Mouse (Mus musculus) left cerebral cortex, adult 8-10 months (tissue): ENCODE results near the gene Cbx2. TPM values are rescaled to one million over a fixed set of nuclear protein-coding genes. Genes with fewer than 3 reads are reported as not detected.

ENCODE experiments used
- DNase-seq, 2 experiments: peaks; one replicate each; pipeline ENCODE4 v3.0.0; 2022; ENCODE audit warnings: low spot score in 2 of 2
- total RNA-seq, 4 experiments: library from RNA; stranded (reverse); gene quantifications; 2 replicates each; pipeline ENCODE4 v1.2.4; 2022

Gene Cbx2
- total RNA-seq = 1 to 10 TPM; 2.2 to 3.3 (median 2.6) TPM

DNA sequence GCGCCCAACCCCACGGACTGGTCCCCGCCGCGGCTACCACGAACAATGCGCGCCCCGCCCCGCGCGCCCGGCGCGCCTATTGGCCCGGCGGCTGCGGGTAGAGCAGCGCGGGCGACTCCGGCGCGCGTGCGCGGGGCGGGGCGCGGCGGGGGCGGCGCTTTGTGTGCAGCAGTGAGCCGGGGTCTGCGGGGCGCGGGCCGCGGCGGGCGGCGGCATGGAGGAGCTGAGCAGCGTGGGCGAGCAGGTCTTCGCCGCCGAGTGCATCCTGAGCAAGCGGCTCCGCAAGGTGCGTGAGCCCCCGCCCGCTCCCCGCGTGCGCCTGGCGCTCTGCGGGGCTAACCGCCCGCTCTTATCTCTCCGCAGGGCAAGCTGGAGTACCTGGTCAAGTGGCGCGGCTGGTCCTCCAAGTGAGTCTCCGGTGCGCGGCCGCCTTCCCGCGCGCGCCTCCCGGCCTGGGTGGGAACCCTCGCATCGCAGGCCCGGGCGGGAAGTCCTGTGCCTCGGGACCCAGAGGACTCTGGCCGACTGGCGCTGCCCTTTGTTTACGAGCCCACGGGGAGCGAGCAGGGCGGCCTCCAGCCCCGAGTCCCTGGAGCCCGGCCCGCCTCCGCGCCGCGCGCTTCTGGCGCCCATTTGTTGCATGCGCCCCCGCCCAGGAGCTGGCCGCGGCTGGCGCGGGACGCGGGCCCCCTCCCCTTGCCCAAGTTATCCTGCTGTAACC is at the start of gene Cbx2:
Gene Cbx2, plus strand, starts transcription at position 68 of the 721 bp plus-strand sequence.
- peak; percentile 53 to 80 for DNase-seq

DNA sequence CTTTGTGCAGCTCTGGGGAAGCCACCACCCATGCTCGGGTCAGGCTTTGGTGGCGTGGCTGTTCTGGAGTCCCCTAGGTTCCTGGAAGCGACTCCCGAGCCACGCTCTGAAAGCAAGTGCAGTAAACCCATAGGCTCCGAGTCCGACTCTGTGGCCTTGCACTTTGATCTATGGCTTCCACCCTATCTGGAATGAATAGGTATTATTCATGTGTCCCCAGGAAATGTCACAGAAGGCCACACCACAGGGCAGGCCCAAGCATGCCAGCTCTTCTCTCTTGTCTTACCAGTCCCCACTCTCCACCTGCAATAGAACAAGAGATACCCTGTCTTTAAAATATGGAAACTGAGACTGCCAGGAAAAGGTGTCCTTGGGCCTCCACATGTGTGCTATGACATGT is 48.4 kb upstream of the Cbx2 start:
- no peak for DNase-seq

- DNase-seq = peak; percentile 38 to 71
These were observed 47.3 kb upstream of the Cbx2 start for GRCm38 (mm10) chr11:118975427-118975826.

- DNase-seq = no peak
These were observed 46.8 kb upstream of the Cbx2 start for GRCm38 (mm10) chr11:118975917-118976316.

- no peak for DNase-seq
These were observed 42.4 kb upstream of the Cbx2 start for GRCm38 (mm10) chr11:118980388-118980787.

- no peak for DNase-seq
These were observed 41.6 kb upstream of the Cbx2 start for GRCm38 (mm10) chr11:118981012-118981776.

GRCm38 (mm10) chr11:118982593-118983113 is 40.1 kb upstream of the Cbx2 start:
- DNase-seq = no peak

DNA sequence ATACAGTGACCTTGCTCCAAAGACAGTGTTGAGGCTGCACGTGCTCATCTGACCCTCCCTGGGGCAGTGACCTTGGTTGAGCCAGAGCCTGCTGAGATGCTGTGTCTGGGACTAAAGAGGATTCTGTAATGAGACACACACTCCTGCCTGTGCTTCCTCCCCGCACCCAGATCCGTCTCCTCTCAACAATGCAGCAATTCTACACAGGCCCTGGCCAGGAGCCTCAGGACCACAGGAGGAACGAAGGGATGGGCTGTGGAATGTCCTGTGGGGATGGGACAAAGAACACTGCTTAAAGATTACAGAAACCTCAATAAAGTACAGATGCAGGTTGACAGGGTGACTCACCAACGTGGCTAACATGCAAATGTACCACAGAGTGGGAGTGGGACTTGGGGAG is 37.2 kb upstream of the Cbx2 start:
- DNase-seq = no peak

DNA sequence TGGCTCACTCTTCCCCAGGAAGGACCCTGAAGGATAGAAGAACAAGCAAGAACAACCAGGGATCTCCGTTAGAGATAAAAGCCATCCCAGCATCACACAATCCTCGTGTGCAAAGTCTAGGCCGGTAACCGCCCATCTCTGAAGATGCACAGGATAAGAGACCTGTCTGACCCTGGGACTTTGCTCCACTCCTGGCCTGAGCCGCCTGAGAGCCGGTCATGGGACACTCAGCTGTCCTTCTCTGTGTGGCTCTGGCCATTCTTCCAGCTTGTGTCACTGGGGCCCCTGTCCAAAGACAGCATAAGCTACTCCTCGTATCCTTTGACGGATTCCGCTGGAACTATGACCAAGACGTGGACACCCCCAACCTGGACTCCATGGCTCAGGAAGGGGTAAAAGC is 34.8 kb upstream of the Cbx2 start, which contains the start of gene Enpp7:
Gene Enpp7, plus strand, starts transcription at position 190 of the 400 bp plus-strand sequence.
- no peak for DNase-seq

- no peak for DNase-seq
These were observed 30.0 kb upstream of the Cbx2 start for GRCm38 (mm10) chr11:118992781-118993180.

DNA sequence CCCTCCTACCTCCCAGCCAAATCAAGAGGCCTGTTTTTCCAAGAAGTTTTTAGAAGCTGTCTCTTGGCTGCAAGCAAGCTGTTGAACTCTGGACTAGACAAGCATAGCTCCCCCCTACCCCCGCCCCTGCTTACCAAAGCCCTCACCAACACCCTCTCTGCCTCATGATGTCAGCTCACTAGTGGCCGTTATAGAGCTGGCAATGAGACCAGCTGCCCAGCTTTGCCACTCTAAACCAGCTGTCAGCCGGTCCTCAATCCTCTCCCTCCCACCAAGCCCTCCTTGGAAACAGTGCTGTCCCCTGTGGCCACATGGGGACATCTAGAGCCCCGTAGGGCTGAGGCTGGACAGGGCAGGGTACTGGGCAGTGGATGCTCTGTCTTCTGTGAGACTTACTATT is 27.3 kb upstream of the Cbx2 start:
- DNase-seq = no peak

DNA sequence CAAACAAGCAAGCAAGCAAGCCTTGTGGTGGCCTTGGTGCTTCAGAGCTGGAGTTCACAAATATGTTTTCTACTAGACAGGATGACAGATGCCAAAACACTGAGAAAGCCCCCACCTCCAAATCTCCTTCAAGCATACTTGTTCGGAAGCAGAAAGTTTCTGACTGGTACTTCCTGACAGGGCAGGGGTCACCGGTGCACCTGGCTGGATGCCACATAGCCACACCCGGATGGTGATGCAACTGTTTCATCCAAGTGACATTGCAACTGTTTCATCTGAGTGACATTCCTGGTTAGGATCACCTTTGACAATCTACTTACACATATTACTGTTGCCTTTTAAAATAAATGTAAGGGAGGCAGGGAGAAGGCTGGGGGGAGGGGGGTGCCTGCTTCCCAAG is 25.6 kb upstream of the Cbx2 start:
- DNase-seq = no peak

DNA sequence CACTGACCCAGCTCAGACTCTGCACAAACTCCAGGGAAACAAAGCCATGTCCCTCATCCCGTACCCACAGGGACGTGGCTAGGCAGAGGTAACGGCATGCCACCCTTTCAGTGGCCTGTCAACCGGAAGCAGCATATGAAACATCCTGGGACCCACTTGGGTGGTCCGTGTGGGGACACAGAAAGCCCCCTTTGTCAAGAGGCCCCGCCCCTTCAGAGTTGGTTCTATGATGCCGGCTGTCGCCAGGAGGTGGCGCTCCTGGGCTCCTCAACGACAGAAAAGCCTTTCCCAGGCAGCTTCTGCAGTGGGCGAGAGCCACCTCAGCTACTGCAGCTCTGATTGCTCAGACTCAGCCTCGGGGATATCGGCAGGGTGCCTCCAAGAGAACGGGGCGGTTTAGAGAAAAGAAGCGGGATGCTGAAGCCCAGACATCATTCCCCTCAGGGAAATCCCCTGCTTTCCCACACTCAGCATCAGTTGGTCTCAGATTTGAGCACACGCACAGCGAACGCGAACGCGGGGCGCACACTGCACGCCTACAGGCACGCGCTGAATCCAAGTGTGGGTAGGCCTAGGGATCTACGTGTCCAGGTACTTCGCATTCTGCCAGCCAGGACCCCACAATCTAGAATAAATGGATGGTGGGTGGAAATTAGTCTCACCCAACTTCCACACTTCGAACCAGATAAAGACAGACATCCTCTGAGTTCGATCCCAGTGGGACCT is 24.1 kb upstream of the Cbx2 start:
- peak; percentile 75 to 85 for DNase-seq

DNA sequence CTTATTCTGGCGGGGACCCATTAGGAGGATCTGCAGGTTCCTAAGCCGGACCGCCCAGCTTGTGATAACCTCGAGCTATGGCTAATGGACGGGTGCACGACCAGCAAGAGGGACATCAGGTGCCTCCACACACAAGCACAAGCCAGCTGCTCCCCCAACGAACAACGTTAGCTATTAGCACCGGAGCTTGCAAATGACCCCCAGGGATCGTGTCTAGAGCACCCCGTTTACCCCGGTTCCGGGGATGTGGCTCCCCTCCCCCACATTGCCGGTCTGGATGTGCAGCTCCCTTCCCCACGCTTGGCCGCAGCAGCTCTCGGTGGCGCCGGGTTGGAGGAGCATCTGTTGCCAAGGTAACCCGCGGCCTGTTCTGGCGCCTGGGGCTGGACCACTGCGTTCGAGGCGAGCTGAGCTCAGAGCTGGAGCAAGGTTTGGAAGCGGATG is 23.4 kb upstream of the Cbx2 start:
- peak in 1 of 2 experiments; percentile 36 for DNase-seq

DNA sequence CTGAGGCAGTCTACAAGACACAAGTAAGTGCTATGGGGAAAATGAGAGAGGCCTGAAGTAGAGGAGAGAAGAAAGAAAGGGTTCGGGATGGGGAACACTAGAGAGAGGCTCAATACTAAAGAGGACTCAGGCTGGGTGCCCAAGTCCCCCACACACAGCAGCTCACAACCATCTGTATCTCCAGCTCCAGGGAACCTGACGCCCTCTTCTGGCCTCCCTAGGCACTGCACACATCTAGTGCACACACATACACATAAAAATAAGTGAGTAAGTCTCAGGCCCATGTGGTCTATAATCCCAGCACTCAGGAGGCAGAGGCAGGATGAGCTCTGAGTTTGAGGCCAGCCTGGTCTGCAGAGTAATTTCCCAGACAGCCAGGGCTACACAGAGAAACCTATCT is 21.9 kb upstream of the Cbx2 start:
- no peak for DNase-seq

- no peak for DNase-seq
These were observed 21.2 kb upstream of the Cbx2 start for GRCm38 (mm10) chr11:119001493-119002128.

DNA sequence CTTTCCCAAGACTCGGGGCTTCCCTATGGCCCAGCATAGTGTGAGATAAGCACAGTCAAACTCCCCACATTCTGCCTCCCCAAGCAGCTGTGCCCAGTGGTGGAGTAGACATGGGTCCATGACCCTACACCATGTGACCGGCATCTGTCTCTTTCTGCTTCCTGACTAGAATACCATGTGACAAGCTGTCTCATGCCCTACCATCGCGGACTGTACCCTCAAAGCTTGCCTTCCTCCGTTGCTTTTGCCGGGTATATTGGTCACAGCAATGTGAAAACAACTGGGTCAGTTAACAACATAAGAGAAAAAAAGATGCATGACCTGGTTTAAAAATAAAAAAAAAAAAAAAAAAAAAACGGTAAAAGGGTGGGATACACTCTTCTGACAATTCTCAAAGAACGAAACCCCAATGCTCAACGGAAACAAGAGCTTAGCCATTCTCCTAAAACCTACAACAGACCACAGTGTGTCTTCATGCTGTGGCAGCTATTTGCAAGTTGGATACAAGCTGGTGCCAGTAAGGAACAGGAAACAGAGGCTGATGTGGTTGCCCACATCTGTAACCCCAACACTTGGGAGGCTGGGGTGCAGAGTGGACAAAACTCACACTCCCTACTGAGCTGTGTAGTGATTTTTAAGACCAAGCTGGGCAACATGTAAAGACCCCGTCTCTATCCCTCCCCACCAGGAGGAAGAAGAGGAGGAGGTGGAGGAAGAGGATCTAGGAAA is 17.1 kb upstream of the Cbx2 start:
- no peak for DNase-seq

DNA sequence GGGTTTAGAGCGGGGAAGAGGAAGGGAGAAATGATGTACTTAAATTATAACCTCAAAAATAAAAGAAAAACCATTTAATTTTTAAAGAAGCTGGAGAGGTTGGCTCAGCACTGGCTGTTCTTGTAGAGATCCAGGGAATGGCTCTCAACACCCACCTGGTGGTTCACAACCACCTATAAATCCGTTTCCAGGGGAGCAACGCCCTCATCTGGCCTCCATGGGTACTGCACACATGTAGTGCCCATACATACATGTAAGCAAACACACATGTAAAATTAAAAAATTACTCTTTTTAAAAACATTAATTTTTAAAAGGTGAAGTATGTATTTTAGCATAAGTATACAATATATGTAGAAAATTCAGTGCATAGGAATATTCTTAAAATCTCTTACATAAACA is 16.3 kb upstream of the Cbx2 start:
- no peak for DNase-seq

DNA sequence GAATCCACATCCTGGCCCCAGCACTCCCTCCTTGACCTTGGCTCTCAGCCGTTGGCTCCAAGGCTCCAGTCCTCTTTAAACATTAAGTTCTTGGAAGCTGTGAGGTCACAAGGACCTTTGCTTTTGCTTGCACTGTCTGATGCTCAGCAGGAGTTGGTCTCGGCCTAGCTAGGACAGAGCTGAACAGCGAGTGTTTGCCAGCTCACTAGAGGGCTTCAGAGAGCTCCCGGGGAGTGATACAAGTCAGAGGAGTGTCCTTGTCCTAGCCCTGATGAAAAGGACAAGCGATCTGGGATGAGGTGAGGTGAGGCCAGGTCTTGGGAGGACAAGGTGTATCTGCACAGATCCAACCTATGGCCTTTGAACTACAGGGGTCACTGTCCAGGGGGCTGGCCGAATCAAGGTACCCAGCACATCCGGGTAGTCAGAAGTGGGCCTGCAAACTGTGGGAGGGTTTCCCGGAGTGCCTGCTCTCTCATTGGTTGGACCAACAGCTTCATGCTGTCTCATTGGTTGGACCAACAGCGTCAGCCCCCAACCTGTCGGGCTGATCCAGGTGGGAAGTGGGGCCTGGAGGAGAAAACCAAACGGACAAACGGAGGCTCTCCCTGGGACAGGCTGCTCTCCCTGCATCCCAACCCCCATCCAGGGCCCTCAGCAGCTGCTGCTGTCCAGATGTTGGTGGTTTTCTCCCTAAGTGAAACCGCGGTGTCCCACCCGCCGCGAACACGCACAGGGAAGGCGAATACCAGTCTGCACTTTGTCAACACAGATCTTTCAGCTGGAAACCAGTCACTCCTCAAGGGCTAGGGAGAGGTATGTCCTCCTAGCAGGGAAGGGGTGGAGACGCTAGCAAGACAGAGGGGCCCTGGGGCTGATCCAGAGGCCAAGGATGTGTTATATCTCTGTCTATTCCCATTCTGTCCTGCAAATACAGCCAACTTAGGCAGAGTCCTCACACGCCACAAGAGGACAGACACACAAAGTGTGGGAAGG is 15.0 kb upstream of the Cbx2 start:
- no peak for DNase-seq
